49 mouse cellular contexts compared by ENCODE assay signal in the genomic region with DNA sequence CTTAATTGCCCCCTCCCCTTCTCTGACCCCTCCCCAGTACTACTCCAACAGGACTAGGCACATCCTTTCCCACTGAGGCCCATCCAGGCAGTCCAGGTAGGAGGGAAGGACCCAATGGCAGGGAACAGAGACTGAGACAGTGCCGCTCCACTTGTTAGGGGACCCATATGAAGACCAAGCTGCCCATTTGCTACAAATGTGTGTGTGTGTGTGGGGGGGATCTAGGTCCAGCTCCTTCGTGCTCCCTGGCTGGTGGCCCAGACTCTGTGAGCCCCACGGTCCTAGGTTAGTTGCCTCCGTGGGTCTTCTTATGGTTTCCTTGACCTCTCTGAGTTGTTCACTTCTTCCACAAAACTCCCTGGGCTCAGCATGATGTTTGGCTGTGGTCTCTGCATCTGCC. TPM values are rescaled to one million over a fixed set of nuclear protein-coding genes. Genes with fewer than 3 reads are reported as not detected.
"Had no signal": no experiment of that assay in that cellular context is flagged by ENCODE, and none has a peak within 500 bp of the region (broad histone marks: within the 10 kb centered on the region; RNA-seq: fewer than 3 reads in every experiment).

No protein-coding gene starts in this region.

- DNase-seq: heart, adult 2 months; heart, postnatal 10 days; heart, postnatal 14 days; heart, postnatal 36 days; heart, postnatal 4 days; kidney, adult 11 months; kidney, adult 18-20 months; kidney, adult 2 months; kidney, adult 8-10 months; kidney, adult 9 months; kidney, postnatal 10 days; kidney, postnatal 14 days; kidney, postnatal 25 days; kidney, postnatal 36 days; kidney, postnatal 4 days; layer of hippocampus, adult 9-11 months; layer of hippocampus, postnatal 36 days had no signal

- H3K4me2 ChIP-seq: heart, embryonic 11.5 days; heart, embryonic 12.5 days; heart, embryonic 13.5 days; heart, embryonic 15.5 days; hindbrain, embryonic 12.5 days; hindbrain, embryonic 13.5 days; hindbrain, embryonic 14.5 days; hindbrain, embryonic 15.5 days; intestine, embryonic 15.5 days; kidney, embryonic 15.5 days had no signal

- H3K9ac ChIP-seq: heart, embryonic 12.5 days; heart, embryonic 13.5 days; heart, embryonic 15.5 days; hindbrain, embryonic 12.5 days; hindbrain, embryonic 13.5 days; hindbrain, embryonic 14.5 days; hindbrain, embryonic 15.5 days; intestine, embryonic 15.5 days; kidney, embryonic 15.5 days had no signal

- ATAC-seq: hindbrain, embryonic 16.5 days; hindbrain, postnatal 0 days; inflammation-experienced regulatory T-cells, adult 6 months; intestine, embryonic 15.5 days; intestine, embryonic 16.5 days; intestine, postnatal 0 days had no signal

- H3K27ac ChIP-seq: heart, adult 2 months; heart, embryonic 13.5 days; heart, embryonic 15.5 days; hindbrain, embryonic 10.5 days; hindbrain, embryonic 12.5 days; hindbrain, embryonic 13.5 days; hindbrain, embryonic 14.5 days; hindbrain, embryonic 15.5 days; hindbrain, postnatal 0 days; intestine, embryonic 15.5 days; kidney, embryonic 15.5 days; kidney, postnatal 0 days; layer of hippocampus, adult 2 months had no signal

- H3K36me3 ChIP-seq: heart, embryonic 12.5 days; heart, embryonic 13.5 days; heart, embryonic 15.5 days; hindbrain, embryonic 10.5 days; hindbrain, embryonic 12.5 days; hindbrain, embryonic 13.5 days; hindbrain, embryonic 15.5 days; intestine, embryonic 15.5 days; kidney, embryonic 15.5 days had no signal

- H3K4me1 ChIP-seq: heart, embryonic 12.5 days; heart, embryonic 13.5 days; heart, embryonic 15.5 days; hindbrain, embryonic 10.5 days; hindbrain, embryonic 12.5 days; hindbrain, embryonic 13.5 days; hindbrain, embryonic 15.5 days; intestine, embryonic 15.5 days; kidney, embryonic 15.5 days had no signal

- H3K4me3 ChIP-seq: heart, adult 2 months; heart, embryonic 12.5 days; heart, embryonic 13.5 days; heart, embryonic 15.5 days; hindbrain, embryonic 10.5 days; hindbrain, embryonic 12.5 days; hindbrain, embryonic 13.5 days; hindbrain, embryonic 15.5 days; intestine, embryonic 15.5 days; kidney, embryonic 15.5 days; layer of hippocampus, adult 2 months had no signal

- H3K9me3 ChIP-seq: heart, embryonic 12.5 days; heart, embryonic 13.5 days; heart, embryonic 15.5 days; hindbrain, embryonic 10.5 days; hindbrain, embryonic 12.5 days; hindbrain, embryonic 13.5 days; hindbrain, embryonic 15.5 days; intestine, embryonic 15.5 days; kidney, embryonic 15.5 days had no signal

RNA-seq across cellular contexts. Expression of a gene that starts 5.4 kb away (rescaled TPM):
- total RNA-seq: heart, postnatal 4 days; hindbrain, postnatal 0 days; layer of hippocampus, adult 18-20 months; layer of hippocampus, adult 2 months; layer of hippocampus, adult 8-10 months; layer of hippocampus, postnatal 10 days; layer of hippocampus, postnatal 14 days; layer of hippocampus, postnatal 25 days; layer of hippocampus, postnatal 36 days had no signal
- polyA plus RNA-seq: heart, embryonic 11.5 days; heart, embryonic 12.5 days; heart, embryonic 13.5 days; heart, embryonic 14.5 days; heart, embryonic 15.5 days; heart, embryonic 16.5 days; heart, postnatal 0 days; hindbrain, embryonic 10.5 days; hindbrain, embryonic 11.5 days; hindbrain, embryonic 12.5 days; hindbrain, embryonic 13.5 days; hindbrain, embryonic 14.5 days; hindbrain, embryonic 16.5 days; hindbrain, postnatal 0 days; inflammation-experienced regulatory T-cells, adult 6 months; intestine, embryonic 14.5 days; intestine, embryonic 15.5 days; intestine, embryonic 16.5 days; intestine, postnatal 0 days; kidney, embryonic 14.5 days; kidney, embryonic 15.5 days; kidney, embryonic 16.5 days; large intestine, adult 2 months had no signal

RNA-seq across cellular contexts. Expression of a gene that starts 21.8 kb away (rescaled TPM):
- total RNA-seq: heart, postnatal 4 days; hematopoietic stem cell, adult 5-6 weeks; layer of hippocampus, adult 18-20 months; layer of hippocampus, adult 2 months; layer of hippocampus, adult 8-10 months; layer of hippocampus, postnatal 10 days; layer of hippocampus, postnatal 14 days; layer of hippocampus, postnatal 25 days; layer of hippocampus, postnatal 36 days had no signal
- polyA plus RNA-seq: heart, postnatal 0 days; hindbrain, embryonic 10.5 days; hindbrain, embryonic 14.5 days; hindbrain, postnatal 0 days; inflammation-experienced regulatory T-cells, adult 6 months; intestine, embryonic 14.5 days; intestine, embryonic 15.5 days; intestine, embryonic 16.5 days; intestine, postnatal 0 days; kidney, embryonic 14.5 days; kidney, postnatal 0 days; large intestine, adult 2 months had no signal
